Mouse (Mus musculus): ENCODE data around the gene Lrp11. TPM values are rescaled to one million over a fixed set of nuclear protein-coding genes. Genes with fewer than 3 reads are reported as not detected.

The Lrp11 gene
- polyA plus RNA-seq (2011; ENCODE audit: insufficient read depth, insufficient read length, low replicate concordance, missing spikeins) = 1.5 TPM in 2 replicates

GRCm38 (mm10) chr10:7589592-7590233, at the start of gene Lrp11:
TSS of gene Lrp11 (plus strand) at chr10:7589800.
- WGBS = under 1% methylated on average over 76 of the region's 76 CpGs
- TF ChIP-seq CTCF (IDR thresholded peaks at IDR 0.05; ENCODE audit: control insufficient read depth, insufficient read depth, low read length) (peak; percentile 8; the same call in 1 of the 2 replicates), POLR2A (IDR thresholded peaks at IDR 0.05; ENCODE audit: borderline replicate concordance, control insufficient read depth, low read depth, low read length) (peak; percentile 59)
- Histone ChIP-seq H3K4me3 (replicated peaks; ENCODE audit: control insufficient read depth, low read depth, low read length) (peak within 1 kb of the TSS; percentile 96), H3K4me1 (ENCODE audit: control insufficient read depth, insufficient read depth, low read length) (peaks cover 2% of the 10 kb centered on the region; the same call in 1 of the 2 replicates), H3K27ac (ENCODE audit: control insufficient read depth, insufficient read depth, low read depth, low read length, poor library complexity) (peak within 1 kb of the TSS; percentile 19; the same call in 1 of the 2 replicates)

DNA sequence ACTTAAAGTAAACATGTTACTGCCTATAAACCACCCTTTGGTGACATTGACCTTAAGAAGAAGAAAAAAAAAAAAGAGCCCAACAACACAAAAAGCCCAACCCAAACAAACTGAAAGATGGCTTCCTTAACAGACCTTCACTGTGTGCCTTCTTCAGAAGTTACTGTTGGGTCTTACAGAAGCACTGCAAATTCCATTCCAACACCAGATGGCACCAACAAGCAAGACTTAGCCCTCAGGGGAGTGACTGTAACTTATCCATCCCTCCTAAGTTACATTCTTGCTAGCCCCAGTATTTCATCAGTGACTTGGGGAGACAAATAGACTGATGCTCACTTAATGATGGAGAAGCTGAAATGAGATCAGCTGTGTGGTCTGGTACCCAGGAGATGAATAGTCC, 11.6 kb upstream of the Lrp11 start:
- TF ChIP-seq CTCF (IDR thresholded peaks at IDR 0.05; ENCODE audit: control insufficient read depth, insufficient read depth, low read length) = no peak
- TF ChIP-seq POLR2A (IDR thresholded peaks at IDR 0.05; ENCODE audit: borderline replicate concordance, control insufficient read depth, low read depth, low read length) = no peak
- Histone ChIP-seq H3K4me3 (replicated peaks; ENCODE audit: control insufficient read depth, low read depth, low read length) (no peak overlapping the region), H3K27ac (ENCODE audit: control insufficient read depth, insufficient read depth, low read depth, low read length, poor library complexity) (no peak overlapping the region), H3K4me1 (ENCODE audit: control insufficient read depth, insufficient read depth, low read length) (no peaks in the 10 kb centered on the region)

DNA sequence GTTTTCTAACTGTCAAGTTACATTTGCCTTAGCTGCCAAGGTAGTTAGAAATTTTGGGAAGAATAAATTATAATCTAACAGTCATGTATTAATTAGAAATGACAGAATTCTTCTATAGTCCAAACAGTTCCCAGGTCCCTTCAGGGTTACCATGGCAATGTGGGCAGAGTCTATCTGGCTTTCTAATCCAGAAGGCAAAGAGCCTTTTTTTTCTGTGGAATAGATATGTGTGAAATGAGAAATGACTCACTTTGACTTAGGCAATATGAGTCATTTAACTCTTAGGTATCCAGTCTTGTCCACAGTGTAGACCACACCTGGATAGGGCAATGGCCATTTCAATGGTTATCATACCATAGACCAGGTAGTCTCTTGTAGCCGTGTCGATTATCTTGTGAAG, 8.2 kb upstream of the Lrp11 start:
- Histone ChIP-seq H3K27ac (ENCODE audit: control insufficient read depth, insufficient read depth, low read depth, low read length, poor library complexity) (no peak overlapping the region), H3K4me3 (replicated peaks; ENCODE audit: control insufficient read depth, low read depth, low read length) (no peak overlapping the region), H3K4me1 (ENCODE audit: control insufficient read depth, insufficient read depth, low read length) (no peaks in the 10 kb centered on the region)
- no peak for TF ChIP-seq POLR2A (IDR thresholded peaks at IDR 0.05; ENCODE audit: borderline replicate concordance, control insufficient read depth, low read depth, low read length)
- no peak for TF ChIP-seq CTCF (IDR thresholded peaks at IDR 0.05; ENCODE audit: control insufficient read depth, insufficient read depth, low read length)
- WGBS = 90% methylated on average over 2 of the region's 2 CpGs

- 18% methylated on average over 11 of the region's 11 CpGs for WGBS
- no peak for TF ChIP-seq POLR2A (IDR thresholded peaks at IDR 0.05; ENCODE audit: borderline replicate concordance, control insufficient read depth, low read depth, low read length)
- no peak for TF ChIP-seq CTCF (IDR thresholded peaks at IDR 0.05; ENCODE audit: control insufficient read depth, insufficient read depth, low read length)
- Histone ChIP-seq H3K27ac (ENCODE audit: control insufficient read depth, insufficient read depth, low read depth, low read length, poor library complexity) (no peak overlapping the region; the same call in 1 of the 2 replicates), H3K4me3 (replicated peaks; ENCODE audit: control insufficient read depth, low read depth, low read length) (no peak overlapping the region), H3K4me1 (ENCODE audit: control insufficient read depth, insufficient read depth, low read length) (no peaks in the 10 kb centered on the region)
Observed at GRCm38 (mm10) chr10:7582157-7582890, 7.3 kb upstream of the Lrp11 start.

- Histone ChIP-seq H3K27ac (ENCODE audit: control insufficient read depth, insufficient read depth, low read depth, low read length, poor library complexity) (no peak overlapping the region; the same call in 1 of the 2 replicates), H3K4me3 (replicated peaks; ENCODE audit: control insufficient read depth, low read depth, low read length) (no peak overlapping the region), H3K4me1 (ENCODE audit: control insufficient read depth, insufficient read depth, low read length) (no peaks in the 10 kb centered on the region)
- TF ChIP-seq CTCF (IDR thresholded peaks at IDR 0.05; ENCODE audit: control insufficient read depth, insufficient read depth, low read length) (no peak), POLR2A (IDR thresholded peaks at IDR 0.05; ENCODE audit: borderline replicate concordance, control insufficient read depth, low read depth, low read length) (no peak)
- WGBS = 49% methylated on average over 7 of the region's 7 CpGs
Observed at GRCm38 (mm10) chr10:7582891-7583557, 6.6 kb upstream of the Lrp11 start.

DNA sequence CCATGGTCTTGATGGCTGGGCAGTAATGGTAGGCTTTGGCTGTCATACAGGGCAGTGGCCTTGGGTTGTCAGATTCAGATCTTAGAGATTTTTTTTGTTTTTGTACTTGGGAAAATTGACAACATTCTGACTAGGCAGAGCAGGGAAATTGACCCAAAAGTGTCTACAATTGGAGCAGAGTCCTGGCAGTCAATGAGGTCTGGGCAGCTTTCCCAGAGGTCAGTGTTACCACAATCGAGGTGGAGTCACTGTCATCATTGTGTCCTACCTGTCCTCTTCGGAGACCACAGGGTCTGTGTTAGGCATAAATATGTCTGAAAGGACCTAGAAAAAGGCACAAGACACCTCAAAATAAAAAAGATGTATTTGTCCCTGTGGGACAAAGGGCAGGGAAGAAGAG, 2.8 kb upstream of the Lrp11 start:
- H3K27ac ChIP-seq (ENCODE audit: control insufficient read depth, insufficient read depth, low read depth, low read length, poor library complexity) = no peak overlapping the region
- H3K4me1 ChIP-seq (ENCODE audit: control insufficient read depth, insufficient read depth, low read length) = peaks cover 2% of the 10 kb centered on the region; the same call in 1 of the 2 replicates
- no peak overlapping the region for H3K4me3 ChIP-seq (replicated peaks; ENCODE audit: control insufficient read depth, low read depth, low read length)
- TF ChIP-seq POLR2A (IDR thresholded peaks at IDR 0.05; ENCODE audit: borderline replicate concordance, control insufficient read depth, low read depth, low read length) (no peak), CTCF (IDR thresholded peaks at IDR 0.05; ENCODE audit: control insufficient read depth, insufficient read depth, low read length) (no peak)
- 38% methylated on average over 2 of the region's 2 CpGs for WGBS

DNA sequence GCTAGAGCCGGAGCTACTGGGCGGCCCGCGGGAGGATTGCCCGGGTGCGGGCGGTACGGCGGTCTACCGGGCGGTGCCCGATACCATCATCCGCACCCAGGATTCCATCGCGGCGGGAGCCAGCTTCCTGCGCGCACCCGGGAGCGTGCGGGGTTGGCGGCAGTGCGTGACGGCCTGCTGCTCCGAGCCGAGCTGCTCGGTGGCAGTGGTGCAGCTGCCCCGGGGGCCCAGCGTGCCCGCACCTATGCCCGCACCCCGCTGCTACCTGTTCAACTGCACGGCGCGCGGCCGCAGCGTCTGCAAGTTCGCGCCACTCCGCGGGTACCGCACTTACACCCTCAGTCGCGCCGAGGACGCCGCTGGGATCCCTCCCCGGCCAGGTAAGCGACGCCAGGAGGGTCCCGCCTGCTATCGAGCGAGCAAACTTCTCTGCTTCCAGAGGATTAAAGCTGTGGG, 662 bp downstream of the Lrp11 start:
- Histone ChIP-seq H3K4me3 (replicated peaks; ENCODE audit: control insufficient read depth, low read depth, low read length) (peak overlapping the region; percentile 96), H3K4me1 (ENCODE audit: control insufficient read depth, insufficient read depth, low read length) (peaks cover 2% of the 10 kb centered on the region; the same call in 1 of the 2 replicates), H3K27ac (ENCODE audit: control insufficient read depth, insufficient read depth, low read depth, low read length, poor library complexity) (no peak overlapping the region; the same call in 1 of the 2 replicates)
- WGBS = 1% methylated on average over 54 of the region's 54 CpGs
- no peak for TF ChIP-seq POLR2A (IDR thresholded peaks at IDR 0.05; ENCODE audit: borderline replicate concordance, control insufficient read depth, low read depth, low read length)
- no peak for TF ChIP-seq CTCF (IDR thresholded peaks at IDR 0.05; ENCODE audit: control insufficient read depth, insufficient read depth, low read length)

GRCm38 (mm10) chr10:7590792-7591191, 1.2 kb downstream of the Lrp11 start:
- H3K4me1 ChIP-seq (ENCODE audit: control insufficient read depth, insufficient read depth, low read length) = peaks cover 2% of the 10 kb centered on the region; the same call in 1 of the 2 replicates
- WGBS = 13% methylated on average over 8 of the region's 8 CpGs
- no peak for TF ChIP-seq POLR2A (IDR thresholded peaks at IDR 0.05; ENCODE audit: borderline replicate concordance, control insufficient read depth, low read depth, low read length)
- TF ChIP-seq CTCF (IDR thresholded peaks at IDR 0.05; ENCODE audit: control insufficient read depth, insufficient read depth, low read length) = no peak
- H3K27ac ChIP-seq (ENCODE audit: control insufficient read depth, insufficient read depth, low read depth, low read length, poor library complexity) = no peak overlapping the region; the same call in 1 of the 2 replicates
- H3K4me3 ChIP-seq (replicated peaks; ENCODE audit: control insufficient read depth, low read depth, low read length) = no peak overlapping the region
